Mouse (Mus musculus) c-Kit-negative CD71-positive TER-119-positive erythroid progenitor cells, embryonic 14.5 days (primary cell): ENCODE measurements around the gene Nup210l.

Experiments
- DNase-seq: peaks from one replicate; pipeline ENCODE4 v3.0.0-alpha.2; 2013; ENCODE audit warnings: low read depth, low spot score

Gene Nup210l

DNA sequence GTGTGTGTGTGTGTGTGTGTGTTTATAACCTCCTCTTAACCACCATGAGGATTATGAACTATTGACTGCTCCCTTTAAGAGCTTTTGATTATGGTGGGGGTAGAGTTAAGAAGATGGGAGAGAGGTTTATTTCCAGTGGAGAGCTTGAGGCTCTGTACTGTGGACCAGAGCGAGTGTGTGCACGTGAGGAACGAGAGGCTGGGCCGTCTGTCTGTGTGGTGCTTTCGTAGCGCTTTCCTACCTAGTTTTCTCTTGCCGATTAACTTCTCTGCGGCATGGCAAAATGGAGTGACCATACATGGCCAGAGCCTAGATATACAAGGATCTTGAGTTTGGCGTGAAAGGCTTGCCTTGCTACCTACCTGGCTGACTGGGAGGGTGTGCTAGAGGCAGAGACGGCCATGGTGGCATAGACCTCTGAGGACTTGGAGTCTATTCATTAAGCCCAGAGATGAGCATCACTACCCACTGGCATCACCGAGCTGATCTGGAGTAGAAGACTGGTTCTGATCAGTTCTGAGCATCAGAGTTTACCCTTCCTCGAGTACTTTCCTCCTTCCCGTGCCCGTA is 151.9 kb downstream of the Nup210l start:
- DNase-seq: no peak

GRCm38 (mm10) chr3:90256731-90257530 is 153.0 kb downstream of the Nup210l start:
- no peak for DNase-seq

DNA sequence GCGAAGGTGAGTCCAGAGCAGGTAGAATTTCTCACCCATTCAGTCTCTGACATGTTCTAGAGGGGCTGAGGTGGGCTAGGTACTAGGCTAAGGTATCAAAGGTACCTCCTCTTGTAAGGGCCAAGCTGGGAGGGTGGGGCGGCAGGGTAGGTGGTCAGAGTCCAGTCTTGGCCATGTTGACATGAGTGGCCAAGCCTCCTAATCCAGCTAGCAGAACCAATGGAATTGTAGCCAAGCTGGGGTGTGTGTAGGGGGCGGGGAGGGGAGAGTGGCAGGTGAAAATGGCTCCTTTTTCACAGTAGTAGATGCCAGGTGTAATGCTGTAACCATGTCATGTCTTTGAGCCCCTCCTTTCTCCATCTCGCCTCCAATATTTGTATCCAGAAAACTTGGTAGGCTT is 154.6 kb downstream of the Nup210l start:
- DNase-seq: no peak
